Mouse (Mus musculus) heart, postnatal 25 days (tissue): ENCODE measurements around the gene Cpne4. TPM values are rescaled to one million over a fixed set of nuclear protein-coding genes. Genes with fewer than 3 reads are reported as not detected.

Experiments
- DNase-seq: peaks from one replicate; pipeline ENCODE4 v3.0.0; 2022; ENCODE audit warnings: low spot score
- intact Hi-C: fragments of 180-260 bp; cut with DNase I; formaldehyde crosslinking; loops from one replicate; pipeline ENCODE4 v1.15.1; 2025
- total RNA-seq, 2 experiments: library from RNA; stranded (reverse); gene quantifications; 2 replicates each; pipeline ENCODE4 v1.2.3; 2021

Cpne4 gene
- total RNA-seq = under 1 TPM in 1 of 2 experiments, not detected in 1; 0.08 TPM

DNA sequence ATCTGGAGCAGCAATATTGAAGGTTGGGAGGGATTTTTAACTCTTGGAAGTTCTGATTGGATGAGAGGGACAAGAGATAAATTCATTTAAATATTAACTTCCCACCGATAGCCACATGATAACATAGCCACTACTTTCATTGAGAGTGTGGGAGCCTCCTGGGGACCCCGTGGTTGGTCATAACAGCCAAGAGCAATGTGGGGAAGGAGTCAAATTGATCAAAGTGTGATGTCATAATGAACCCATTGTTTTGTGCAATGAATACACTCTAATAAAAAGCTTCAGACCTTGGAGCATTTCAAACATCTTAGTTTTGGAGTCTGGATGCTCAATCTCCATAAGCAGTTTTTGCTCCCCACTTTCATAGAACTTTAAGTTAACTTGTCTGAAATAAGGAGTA is at the start of gene Cpne4:
Gene Cpne4, plus strand, starts transcription at position 301 of the 400 bp plus-strand sequence.
- intact Hi-C loops = no loop called here

DNA sequence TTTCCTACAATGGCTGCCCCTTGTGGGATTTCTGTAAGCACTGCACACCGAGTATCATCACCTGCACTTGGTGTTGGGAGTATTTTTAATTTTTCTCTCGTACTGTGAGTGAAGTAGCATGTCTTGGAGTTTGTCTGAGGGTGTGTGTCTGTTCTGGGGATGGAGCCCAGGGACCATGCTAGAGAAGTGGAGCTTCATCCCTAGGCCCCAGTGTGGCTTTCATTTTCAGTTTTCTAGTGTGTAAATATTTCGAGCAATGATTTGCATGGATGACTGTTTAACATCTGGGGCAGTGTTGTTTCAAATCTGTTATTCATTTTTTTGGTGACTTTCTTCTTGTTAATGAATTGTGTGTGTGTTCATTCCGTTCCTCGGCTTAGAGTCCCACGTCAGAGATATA is 31.9 kb upstream of the Cpne4 start:
- DNase-seq = no peak
- intact Hi-C loops = no loop called here

More for the DNA sequence above, at the start of gene Cpne4:
- DNase-seq = no peak

DNA sequence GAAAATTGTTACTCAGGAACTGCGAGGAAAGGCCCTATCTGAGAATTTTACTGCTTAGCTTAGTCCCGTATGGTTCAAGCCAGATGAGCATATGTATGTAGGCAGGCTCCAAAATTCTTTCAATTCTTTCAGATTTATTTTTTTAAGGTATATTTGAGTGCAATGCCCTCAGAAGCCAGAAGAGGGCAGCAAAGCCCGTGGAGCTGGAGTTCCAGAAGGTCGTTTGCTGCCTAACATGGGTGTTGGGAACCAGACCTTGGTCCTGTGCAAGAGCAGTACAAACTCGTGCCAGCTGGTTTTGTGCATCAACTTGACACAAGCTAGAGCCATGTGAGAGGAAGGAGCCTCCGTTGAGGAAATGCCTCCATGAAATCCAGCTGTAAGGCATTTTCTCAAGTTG is 11.6 kb upstream of the Cpne4 start:
- intact Hi-C loops = no loop called here
- DNase-seq = no peak

DNA sequence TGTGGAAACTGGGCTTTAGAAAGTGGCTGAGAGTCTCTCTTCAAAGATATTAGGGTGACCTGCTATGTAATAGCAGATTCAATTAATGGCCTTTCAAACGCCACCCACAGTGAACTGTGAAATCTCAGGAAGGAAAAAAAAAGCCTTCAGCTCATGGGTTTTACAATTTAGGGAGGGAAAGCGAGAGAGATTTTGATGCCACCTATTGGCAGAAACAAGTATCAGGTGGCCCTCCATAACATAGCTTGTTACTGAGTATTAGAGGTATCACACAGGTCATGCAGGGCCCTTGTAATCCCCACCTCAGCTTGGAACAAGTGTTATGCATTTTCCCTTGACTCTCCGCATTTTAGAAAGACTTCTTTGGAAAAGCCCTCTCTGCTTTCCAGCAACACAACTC is 18.7 kb downstream of the Cpne4 start:
- intact Hi-C loops = no loop called here
- no peak for DNase-seq

DNA sequence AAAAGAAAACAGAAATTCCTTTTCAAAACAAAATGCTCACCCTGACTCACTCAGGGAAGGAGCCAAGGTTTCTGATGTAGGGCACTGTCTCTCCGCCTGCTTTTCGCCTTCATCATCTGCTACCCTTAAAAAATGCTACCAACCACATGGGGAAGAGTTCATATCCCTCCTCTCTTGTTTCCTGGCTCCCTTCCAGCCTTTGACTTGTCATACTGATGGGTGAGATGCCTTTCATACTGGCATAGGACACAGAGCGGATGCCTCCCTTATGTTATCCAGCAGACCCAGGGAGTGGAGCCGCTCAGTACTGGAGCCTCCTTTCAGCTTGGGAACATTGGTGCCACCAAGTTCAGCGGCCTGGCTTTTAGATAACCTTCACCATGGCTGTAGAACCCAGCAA is 19.4 kb downstream of the Cpne4 start:
- DNase-seq = no peak
- intact Hi-C loops = no loop called here

DNA sequence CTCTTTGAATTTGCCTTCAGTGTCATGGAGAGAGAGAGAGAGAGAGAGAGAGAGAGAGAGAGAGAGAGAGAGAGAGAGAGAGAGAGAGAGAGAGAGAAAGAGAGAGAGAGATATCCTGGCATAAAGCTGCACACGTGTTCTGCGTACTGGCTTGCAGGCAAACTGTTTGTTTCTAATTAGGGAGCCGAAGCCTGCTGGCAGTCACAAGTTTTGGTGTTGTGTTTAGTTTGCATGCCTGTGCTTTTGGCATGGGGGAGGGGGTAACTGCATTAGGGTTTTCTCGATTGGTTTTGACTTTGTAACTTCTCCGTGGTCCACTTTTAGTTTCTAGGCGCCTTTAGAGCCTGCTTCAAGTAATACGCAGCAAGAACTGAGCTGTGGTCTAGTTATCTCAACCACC is 20.0 kb downstream of the Cpne4 start:
- intact Hi-C loops = no loop called here
- DNase-seq = no peak

DNA sequence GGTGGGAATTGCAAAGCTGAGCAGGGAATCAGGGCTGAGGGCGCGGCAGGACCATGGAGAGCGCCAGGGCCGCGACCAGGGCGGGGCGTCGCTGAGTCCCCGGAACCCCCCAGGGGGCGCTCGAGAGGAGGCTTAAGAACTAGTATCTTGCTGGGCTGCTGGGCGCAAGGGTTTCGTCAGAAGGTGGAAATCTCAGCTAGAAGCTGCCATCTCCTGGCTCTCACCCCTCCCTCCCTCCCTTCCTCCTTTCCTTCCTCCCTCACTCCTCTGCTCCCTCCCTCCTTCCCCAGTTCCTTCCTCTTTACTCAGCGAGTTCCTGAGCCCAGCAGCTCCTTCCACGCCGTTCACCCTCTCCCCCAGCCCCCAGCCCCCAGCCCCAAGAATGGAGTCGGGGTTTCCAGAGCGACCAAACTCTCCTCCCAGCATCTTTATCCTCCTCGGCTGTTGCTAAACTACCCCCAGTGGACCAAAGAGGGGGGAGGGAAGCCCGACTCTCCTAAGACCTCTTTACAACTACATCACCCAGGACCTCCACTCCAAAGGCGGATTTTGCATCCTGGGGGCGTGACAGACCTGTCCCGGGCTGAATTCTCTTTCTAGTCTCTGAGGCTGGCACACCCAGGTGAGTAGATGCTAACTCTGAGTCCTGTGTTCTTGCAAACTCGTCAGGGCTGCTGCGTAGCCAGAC is 22.5 kb downstream of the Cpne4 start:
- intact Hi-C loops = no loop called here
- DNase-seq = no peak

DNA sequence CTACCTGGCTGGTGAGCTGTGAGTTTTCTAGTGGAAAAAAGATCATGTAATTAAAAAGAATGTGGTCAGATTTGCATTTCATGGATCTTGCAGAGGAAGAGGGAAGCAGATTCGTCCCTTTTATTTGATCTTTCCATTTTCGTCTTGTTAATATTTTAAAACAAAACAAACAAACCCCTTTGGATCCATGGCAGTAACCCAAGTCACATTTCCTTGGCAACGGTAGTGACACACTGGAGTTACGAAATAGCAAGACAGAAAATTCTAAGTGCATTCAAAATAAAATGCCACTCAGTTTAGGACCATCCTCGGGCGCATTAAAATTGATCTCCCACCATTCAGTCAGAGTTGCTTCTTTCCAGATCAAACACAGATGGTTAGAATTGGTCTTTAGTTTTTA is 25.8 kb downstream of the Cpne4 start:
- intact Hi-C loops = no loop called here

DNA sequence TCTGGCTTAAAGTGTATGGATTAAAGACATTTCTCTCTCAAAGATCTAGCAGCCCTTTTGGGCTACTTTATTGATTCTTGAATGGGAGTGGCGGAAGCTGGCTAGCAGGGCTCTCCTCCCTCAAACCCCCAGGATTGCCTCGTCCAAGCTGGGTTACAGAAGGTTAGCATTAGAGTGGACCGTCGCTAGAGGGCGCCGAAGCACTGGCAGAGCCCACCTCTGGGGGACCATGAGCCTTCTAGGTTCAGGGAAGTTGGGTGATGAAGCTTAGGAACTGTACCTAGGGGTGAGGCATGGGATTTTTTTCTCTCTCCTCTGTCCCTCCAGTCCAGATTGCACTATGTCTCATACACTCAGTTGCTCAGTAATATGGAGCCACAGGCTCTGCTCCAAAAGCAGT is 27.4 kb downstream of the Cpne4 start:
- DNase-seq = no peak
- intact Hi-C loops = loop anchor here (2.0 kb wide), 1 partner anchor 814 kb away; no protein-coding TSS in a partner anchor

More for the DNA sequence above, 25.8 kb downstream of the Cpne4 start:
- no peak for DNase-seq

DNA sequence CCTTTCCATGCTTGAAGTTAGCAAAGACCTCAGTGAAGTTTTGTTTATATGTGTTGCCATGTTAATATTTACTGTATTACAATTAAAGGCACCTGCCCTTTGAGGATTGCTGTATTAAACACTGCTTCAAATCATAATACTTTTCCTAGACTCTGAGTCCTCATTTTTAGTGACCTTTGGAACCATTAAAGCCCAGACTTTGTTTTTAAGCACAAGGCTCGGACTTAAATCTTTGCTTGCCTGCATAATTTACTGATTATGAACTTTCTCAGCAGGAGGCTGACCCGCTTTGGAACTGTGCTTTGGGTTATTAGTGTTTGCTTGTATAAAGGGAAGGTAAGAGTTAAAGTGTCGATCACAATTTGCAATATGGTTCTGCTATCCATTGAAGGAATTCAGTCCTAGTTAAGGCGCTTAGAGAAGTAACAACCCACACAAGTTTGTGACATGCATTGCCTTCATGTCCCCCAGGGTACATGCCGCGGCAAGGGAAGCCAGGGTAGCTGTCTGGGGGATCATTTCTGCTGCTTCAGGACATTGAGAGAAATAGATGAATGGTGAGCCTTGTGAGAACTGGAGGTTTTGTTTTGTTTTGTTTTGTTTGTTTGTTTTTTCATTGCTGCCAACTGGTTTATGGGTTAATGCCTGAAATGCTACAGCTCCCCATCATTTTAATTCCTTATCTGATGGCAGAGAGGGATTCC is 35.0 kb downstream of the Cpne4 start:
- no peak for DNase-seq
- intact Hi-C loops = no loop called here

DNA sequence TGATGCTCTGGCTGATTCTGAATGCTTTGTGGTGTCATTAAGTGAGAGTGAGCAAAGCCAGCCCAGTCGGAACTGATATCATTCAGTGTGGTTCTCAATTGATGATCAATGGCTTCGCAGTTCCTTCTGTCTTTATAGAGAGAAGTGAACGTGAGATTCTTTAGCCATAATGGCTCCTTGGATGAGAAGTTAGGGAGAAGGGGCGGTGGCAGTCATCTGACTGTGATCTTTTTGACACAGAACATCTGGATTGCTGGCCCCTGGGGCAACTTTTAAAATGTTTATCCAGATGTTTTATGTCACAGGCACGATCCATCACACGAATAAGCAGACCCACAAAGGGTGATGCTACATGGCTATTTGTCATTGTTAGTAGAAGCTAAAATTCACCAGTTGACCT is 35.6 kb downstream of the Cpne4 start:
- no peak for DNase-seq
- intact Hi-C loops = no loop called here

DNA sequence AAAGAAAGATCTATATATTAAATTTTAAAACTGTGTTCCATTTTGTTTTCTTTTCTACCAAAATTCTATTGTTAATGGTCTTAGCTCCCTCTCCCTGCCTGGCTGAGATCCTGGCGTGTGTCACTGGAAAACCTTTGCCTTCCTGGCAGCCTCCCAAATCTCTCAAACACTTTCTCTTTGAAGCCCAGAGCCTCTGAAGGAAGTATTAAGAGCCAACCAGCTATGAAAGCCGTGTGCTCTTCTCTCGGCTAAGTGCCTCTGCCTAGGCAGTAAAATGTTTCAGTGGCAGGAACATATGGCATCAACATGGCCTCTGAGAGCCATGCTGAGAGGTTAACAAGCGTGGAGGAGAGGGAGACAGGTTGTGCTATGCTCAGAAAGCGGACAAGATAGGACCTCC is 47.5 kb downstream of the Cpne4 start:
- intact Hi-C loops = no loop called here

DNA sequence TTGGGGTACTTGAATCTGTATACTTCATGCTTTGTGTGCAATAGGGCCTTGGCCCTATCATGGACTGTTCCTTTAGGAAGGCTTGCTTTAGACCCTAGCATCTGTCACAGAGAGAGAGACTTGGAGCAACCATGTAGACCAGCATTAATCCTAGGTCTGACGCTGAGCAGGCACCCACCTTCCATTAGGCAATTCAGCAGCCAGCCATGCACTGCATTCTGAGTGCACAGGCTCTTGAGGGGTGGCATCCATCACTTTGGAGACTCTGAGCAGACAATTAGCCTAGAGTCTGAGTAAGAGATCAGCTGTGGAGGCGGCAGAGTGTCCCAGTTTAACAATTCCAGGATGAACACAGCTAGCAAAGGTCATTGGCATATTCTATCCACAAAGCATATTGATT is 47.9 kb downstream of the Cpne4 start:
- intact Hi-C loops = no loop called here
- DNase-seq = no peak

More for the DNA sequence above, 47.5 kb downstream of the Cpne4 start:
- no peak for DNase-seq

DNA sequence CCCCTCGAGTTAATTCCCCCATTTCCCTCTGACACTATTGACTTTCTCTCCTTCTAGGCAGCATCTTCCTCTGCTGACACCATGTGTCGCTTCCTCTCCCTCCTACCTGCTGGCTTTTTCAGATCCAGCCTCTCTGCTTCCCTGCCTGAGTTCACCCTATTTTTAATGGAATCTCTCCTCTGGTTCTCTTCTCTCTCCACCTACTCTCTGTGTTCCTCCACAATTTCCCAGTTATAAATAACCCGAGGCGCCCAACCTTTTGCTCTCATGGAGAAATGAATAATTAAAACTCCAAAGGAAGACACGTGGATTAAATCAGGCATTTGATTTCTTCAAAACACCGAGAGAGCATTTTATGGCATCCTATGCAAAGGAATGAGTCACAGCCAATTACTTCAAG is 65.4 kb downstream of the Cpne4 start:
- no peak for DNase-seq
- intact Hi-C loops = no loop called here

DNA sequence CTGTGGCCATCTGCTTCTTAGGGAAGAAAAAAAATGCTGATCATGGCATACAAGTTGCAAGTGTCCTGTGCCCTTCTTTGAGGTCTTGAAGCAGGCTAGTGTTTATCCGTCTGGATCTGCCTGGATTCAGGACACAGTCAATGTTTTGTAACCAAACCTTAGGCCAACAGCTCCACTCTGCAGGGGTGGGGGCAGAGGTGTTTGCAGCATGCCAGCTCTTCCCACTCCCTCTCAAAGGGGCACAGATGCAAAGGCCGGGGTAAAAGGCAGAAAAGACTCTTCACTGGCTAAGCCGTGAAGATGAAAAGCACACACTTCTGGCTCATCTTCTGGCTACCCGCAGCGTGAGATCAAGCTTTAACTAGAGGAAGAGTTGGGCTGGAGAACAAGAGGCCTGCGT is 69.6 kb downstream of the Cpne4 start:
- intact Hi-C loops = no loop called here

DNA sequence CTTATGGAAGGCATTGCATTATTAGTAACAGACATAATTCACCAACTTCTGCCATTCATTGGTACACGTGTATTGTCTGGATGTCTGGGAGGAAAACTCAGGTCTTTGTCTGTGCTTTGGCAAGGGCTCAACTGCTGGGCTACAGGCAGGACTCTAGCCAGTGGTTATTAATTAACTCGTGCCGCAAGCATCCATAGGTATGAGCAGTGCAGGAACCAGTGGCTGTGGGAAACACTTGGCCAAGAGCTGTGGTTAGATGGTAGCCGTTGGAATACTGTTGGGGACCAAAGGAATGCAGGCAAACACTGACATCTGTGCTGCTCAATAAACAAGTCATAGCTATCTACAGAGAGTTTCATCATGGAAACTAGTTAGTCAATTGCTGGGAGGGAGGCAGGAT is 76.5 kb downstream of the Cpne4 start:
- no peak for DNase-seq
- intact Hi-C loops = no loop called here

More for the DNA sequence above, 69.6 kb downstream of the Cpne4 start:
- DNase-seq = no peak

DNA sequence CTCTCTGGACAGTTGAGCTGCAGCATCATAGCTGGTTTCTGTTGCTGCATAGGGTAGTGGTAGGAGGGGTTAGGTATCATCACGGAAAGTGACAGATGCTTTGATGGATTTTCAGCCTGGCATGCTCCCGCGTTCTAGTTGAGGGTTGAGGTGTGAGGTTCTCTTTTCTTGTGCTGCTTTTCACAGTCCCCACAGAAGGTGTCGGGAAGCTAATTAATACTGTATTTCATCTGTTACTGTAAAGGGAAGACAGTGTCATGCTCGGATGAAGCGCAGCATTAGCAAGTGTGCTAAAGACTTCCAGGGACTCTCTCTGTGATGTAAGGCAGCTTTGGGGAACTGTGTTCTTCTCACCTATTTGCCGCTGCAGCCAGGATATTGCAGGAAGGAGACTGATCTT is 80.7 kb downstream of the Cpne4 start:
- DNase-seq = no peak
- intact Hi-C loops = no loop called here

DNA sequence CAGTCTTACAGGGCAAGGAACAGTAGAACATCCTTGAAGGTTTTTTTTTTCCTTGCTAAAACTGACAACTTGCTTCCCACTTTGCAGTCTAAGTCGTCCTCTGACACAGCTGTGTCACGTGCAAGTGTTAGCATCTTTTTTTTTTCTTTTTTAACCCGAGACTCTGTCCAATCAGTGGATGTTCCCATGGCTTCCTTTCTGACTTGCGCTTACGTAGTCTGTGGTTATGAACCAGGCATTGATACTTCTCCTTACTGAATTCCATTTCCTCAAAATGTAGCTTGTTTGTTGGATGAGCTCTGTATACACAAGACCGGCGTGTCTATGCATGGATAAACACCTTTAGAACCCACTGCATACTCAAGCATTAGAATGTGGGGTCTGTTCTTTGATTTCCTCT is 82.2 kb downstream of the Cpne4 start:
- intact Hi-C loops = no loop called here
- no peak for DNase-seq

DNA sequence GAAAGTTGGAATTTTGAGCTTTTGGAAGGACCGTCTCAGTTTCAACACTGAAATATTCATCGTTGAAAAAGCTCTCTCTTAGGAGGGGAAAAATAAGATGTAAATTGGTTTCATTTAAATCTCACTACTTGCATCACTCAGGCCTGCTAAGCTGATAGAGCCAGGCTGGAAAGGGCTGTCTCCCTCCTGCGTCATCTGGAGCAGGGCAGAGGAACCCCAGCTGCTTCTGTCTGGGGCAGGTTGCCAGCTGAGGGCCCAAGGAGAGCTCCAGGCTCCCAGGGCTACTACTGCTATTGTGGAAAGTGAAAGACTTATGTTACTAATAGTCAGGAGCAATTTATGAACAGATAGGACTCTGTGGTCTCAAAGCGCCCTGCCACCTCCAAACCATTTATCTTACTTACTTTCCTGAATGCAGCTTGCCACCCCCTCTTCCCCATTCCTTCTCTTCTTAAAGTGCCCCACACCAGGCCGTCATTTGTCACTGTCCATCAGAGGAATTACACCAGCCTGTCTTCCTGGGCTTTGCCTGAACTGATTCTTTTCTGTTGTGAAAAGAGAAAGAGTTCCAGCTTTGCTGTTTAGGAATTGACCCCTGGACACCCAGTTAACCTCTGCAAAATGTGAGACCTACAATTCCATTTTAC is 99.4 kb downstream of the Cpne4 start:
- DNase-seq = no peak

DNA sequence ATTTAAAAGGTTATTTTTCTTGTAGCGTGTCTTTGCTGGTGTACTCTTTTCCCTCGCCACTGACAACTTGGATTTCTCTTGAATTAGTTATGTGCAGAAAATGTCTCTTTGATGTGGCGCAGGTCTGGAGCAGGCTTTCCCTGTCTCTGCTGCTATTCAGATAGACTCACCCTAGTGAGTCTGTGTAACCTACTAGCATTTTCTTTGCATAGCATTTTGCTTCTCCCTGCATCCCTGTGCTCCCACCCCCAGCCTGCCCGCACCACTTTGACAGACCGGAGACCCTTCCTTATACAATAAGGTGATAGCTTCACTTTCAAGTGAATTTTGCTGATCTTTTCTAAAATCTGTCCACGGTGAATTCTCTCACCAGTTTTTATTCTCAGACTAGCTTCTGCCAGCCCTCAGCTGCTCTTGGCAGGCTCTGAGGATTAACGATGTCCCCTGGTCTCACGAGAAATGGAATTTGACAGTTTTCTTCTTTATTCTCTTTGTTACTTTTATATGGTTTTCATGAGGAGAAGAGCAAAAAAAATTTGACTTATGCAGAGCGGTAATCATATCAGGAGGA is 105.7 kb downstream of the Cpne4 start:
- no peak for DNase-seq
- intact Hi-C loops = no loop called here

More for the DNA sequence above, 99.4 kb downstream of the Cpne4 start:
- intact Hi-C loops = no loop called here

DNA sequence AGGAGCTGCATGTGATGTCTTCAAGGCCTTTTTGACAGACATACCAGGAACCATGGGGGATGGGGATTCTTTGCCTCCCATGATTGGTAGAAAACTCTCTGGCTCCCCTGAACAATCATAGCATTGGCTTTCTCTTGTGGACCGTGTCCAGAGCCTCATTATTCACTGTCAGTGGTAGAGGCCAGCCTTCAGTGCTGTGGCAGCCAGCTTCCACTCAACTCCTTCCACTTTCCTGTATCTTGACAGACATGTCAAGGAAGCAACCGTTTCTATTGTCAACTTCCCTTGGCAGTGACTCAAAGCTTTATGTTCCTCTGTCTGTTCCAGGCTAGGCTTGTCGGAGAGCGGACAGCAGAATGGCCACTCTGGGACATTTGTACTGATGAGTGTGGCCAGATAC is 112.7 kb downstream of the Cpne4 start:
- DNase-seq = no peak
- intact Hi-C loops = no loop called here
